Mouse (Mus musculus) heart, embryonic 14.5 days (tissue): ENCODE results near the gene Slc6a3. TPM values are rescaled to one million over a fixed set of nuclear protein-coding genes. Genes with fewer than 3 reads are reported as not detected.
A peak's percentile ranks its signal among the peaks of the same experiment; 100 is the strongest.

Source experiments
- ATAC-seq: fragments of 200-750 bp; cut with Nextera tagmentation; 2 replicates; pipeline ENCODE4 v1.8.0; 2017; ENCODE audit warnings: low read depth, moderate TSS enrichment; ENCODE audit not compliant: insufficient number of reproducible peaks, insufficient read depth, low FRiP score
- H3K27ac ChIP-seq, 2 experiments: fragments of 200-500 bp in 1 of 2; fragments of 300-500 bp in 1 of 2; sonication (generic) in 1 of 2; replicated peaks in 1 of 2; 2 replicates each; pipeline ENCODE4 v1.5.1; 2012 to 2014; ENCODE audit warnings: low read depth in 2 of 2, low read length in 2 of 2, control low read depth in 1 of 2, mild to moderate bottlenecking in 1 of 2, mixed read lengths in 1 of 2; ENCODE audit not compliant: control insufficient read depth in 1 of 2, insufficient read depth in 1 of 2
- H3K27me3 ChIP-seq: fragments of 300-500 bp; sonication (generic); 2 replicates; pipeline ENCODE4 v1.6.1; 2014; ENCODE audit warnings: mild to moderate bottlenecking, low read length, control low read depth; ENCODE audit not compliant: control insufficient read depth, insufficient read depth
- H3K36me3 ChIP-seq: fragments of 300-500 bp; sonication (generic); 2 replicates; pipeline ENCODE4 v1.6.1; 2014; ENCODE audit warnings: mild to moderate bottlenecking, control low read depth, low read length, mixed read lengths; ENCODE audit not compliant: control insufficient read depth, insufficient read depth
- H3K4me1 ChIP-seq, 2 experiments: fragments of 200-500 bp in 1 of 2; fragments of 300-500 bp in 1 of 2; sonication (generic) in 1 of 2; 2 replicates each; pipeline ENCODE4 v1.6.1; 2012 to 2014; ENCODE audit warnings: low read length in 2 of 2, control low read depth in 1 of 2, mixed read lengths in 1 of 2; ENCODE audit not compliant: control insufficient read depth in 2 of 2, insufficient read depth in 2 of 2
- H3K4me2 ChIP-seq: fragments of 300-500 bp; sonication (generic); 2 replicates; pipeline ENCODE4 v1.6.1; 2014; ENCODE audit warnings: mild to moderate bottlenecking, low read length
- H3K4me3 ChIP-seq, 2 experiments: fragments of 200-500 bp in 1 of 2; fragments of 300-500 bp in 1 of 2; sonication (generic) in 1 of 2; 2 replicates each; pipeline ENCODE4 v1.5.1; 2012 to 2014; ENCODE audit warnings: low read length in 2 of 2, mild to moderate bottlenecking in 2 of 2, control low read depth in 1 of 2, low read depth in 1 of 2, moderate library complexity in 1 of 2; ENCODE audit not compliant: control insufficient read depth in 1 of 2, insufficient read depth in 1 of 2
- H3K9ac ChIP-seq: fragments of 300-500 bp; sonication (generic); 2 replicates; pipeline ENCODE4 v1.6.1; 2014; ENCODE audit warnings: mild to moderate bottlenecking, low read length
- H3K9me3 ChIP-seq: fragments of 300-500 bp; sonication (generic); 2 replicates; pipeline ENCODE4 v1.6.1; 2016; ENCODE audit warnings: low read length, control low read depth; ENCODE audit not compliant: control insufficient read depth
- WGBS: fragments of 180-500 bp; shearing (Covaris S2); extraction: QIAGEN DNeasy Blood & Tissue Kit; methylation state at CpG from one replicate; pipeline ENCODE4 v1.1.7; 2014; 5-methylcytosine and 5-hydroxymethylcytosine counted together
- polyA plus RNA-seq: library from polyadenylated mRNA; unstranded; fragments of >200 nt; fragmentation: Nextera tagmentation; extraction: Ambion mirVana; gene quantifications from 2 replicates; pipeline ENCODE4 v1.2.1, GENCODE M21; 2014

Gene Slc6a3
- polyA plus RNA-seq, 1 experiment from 2014 or later, result 0.09 TPM

DNA sequence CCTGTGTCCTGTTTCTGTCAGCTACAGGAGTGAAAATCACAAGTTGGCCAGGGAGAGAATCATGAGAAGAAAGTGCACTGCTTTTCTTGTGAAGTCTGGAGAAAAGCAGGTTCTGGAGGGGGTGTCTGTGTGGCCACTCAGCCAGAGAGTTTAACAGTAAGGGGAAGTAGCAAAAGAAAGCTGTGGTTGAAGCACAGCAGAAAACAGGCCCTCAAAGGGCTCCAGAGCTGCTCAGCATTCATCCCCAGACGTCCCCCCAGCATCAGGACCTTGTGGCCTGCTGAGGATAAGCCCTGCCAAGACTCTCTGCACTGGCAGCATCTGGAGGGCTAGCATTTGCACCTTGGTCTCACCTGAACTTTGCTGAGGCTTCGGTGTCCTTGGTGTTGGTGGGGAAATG lies 56.0 kb downstream of the Slc6a3 start:
- H3K4me1 ChIP-seq, result no peaks in the 10 kb centered on the region
- no peak overlapping the region for H3K27ac ChIP-seq
- H3K4me2 ChIP-seq, result no peak overlapping the region
- no peak for ATAC-seq
- peaks cover 19% of the 10 kb centered on the region; the same call in 1 of the 2 replicates for H3K27me3 ChIP-seq
- H3K9me3 ChIP-seq, result no peaks in the 10 kb centered on the region
- H3K4me3 ChIP-seq, result no peak overlapping the region
- 43% methylated on average over 2 of the region's 2 CpGs for WGBS
- no peaks in the 10 kb centered on the region for H3K36me3 ChIP-seq
- no peak overlapping the region for H3K9ac ChIP-seq

DNA sequence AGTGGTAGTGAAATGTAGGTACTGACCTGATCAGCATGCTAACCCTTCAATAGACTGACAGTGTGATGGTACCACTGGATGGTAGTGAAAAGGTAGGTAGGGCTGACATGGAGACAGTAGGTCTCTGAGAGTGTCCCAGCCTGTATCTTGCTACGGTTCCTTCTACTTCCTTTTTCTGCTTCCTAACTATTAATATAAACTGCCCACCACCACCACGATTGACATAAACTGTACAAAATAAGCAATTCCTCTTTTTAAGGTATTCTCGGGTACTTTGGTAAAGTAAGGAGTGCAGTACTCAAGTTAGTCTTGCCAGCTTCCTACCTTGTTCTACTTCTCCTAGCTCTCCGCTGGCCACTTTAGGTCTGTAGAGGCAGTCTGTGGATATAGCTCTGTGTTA lies 59.7 kb downstream of the Slc6a3 start:
- WGBS, result 67% methylated on average over 4 of the region's 4 CpGs
- Histone ChIP-seq H3K9me3 (no peaks in the 10 kb centered on the region), H3K9ac (no peak overlapping the region), H3K27me3 (peaks cover 19% of the 10 kb centered on the region), H3K4me2 (no peak overlapping the region), H3K27ac (no peak overlapping the region), H3K4me3 (no peak overlapping the region), H3K36me3 (no peaks in the 10 kb centered on the region), H3K4me1 (no peaks in the 10 kb centered on the region)
- ATAC-seq, result no peak

DNA sequence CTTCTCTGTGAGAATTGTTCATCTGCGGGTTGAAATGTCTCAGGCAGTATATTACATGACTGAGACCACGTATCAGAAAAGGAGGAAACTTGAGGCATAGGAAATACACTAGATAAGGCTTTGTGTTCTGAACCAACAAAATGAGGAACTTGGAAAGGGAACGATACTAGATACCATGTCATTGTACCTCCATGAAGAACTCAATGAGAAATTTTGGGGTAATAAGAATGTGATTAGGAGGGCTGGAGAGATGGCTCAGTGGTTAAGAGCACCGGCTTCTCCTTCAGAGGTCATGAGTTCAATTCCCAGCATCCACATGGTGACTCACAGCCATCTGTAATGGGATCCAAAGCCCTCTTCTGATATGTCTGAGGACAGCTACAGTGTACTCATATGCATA lies 63.7 kb downstream of the Slc6a3 start:
- no peak for ATAC-seq
- no peak overlapping the region for H3K4me3 ChIP-seq
- 60% methylated on average over 4 of the region's 4 CpGs for WGBS
- H3K4me2 ChIP-seq, result no peak overlapping the region
- H3K27me3 ChIP-seq, result peaks cover 11% of the 10 kb centered on the region; the same call in 1 of the 2 replicates
- no peak overlapping the region for H3K27ac ChIP-seq
- no peaks in the 10 kb centered on the region for H3K36me3 ChIP-seq
- H3K9me3 ChIP-seq, result no peaks in the 10 kb centered on the region
- no peak overlapping the region for H3K9ac ChIP-seq
- peaks cover 6 to 14% of the 10 kb centered on the region in 2 experiments for H3K4me1 ChIP-seq

DNA sequence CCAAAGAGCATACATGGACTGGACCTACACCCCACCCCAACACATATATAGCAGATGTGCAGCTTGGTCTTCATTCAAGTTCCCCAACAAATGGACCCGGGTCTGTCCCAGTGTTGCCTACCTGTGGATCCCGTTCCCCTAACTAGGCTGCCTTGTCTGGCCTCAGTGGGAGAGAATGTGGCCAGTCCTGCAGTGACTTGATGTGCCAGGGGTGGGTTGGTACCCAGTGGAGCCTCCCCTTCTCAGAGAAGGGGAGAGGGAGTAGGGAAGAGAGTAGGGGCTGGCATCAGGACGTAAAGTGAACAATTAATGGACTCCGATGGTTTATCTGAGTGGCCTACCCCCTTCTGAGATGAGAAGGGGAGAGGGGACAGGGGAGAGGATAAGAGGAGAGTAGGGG lies 66.5 kb downstream of the Slc6a3 start:
- no peak overlapping the region for H3K27ac ChIP-seq
- H3K4me3 ChIP-seq, result peak overlapping the region; percentile 81 to 90
- peaks cover 3% of the 10 kb centered on the region; the same call in 1 of the 2 replicates for H3K27me3 ChIP-seq
- H3K36me3 ChIP-seq, result peaks cover 25% of the 10 kb centered on the region
- H3K9me3 ChIP-seq, result no peaks in the 10 kb centered on the region
- peaks cover 6 to 15% of the 10 kb centered on the region in 2 experiments for H3K4me1 ChIP-seq
- no peak for ATAC-seq
- WGBS, result 62% methylated on average over 4 of the region's 4 CpGs
- peak overlapping the region; percentile 95 for H3K9ac ChIP-seq
- H3K4me2 ChIP-seq, result peak overlapping the region; percentile 95

DNA sequence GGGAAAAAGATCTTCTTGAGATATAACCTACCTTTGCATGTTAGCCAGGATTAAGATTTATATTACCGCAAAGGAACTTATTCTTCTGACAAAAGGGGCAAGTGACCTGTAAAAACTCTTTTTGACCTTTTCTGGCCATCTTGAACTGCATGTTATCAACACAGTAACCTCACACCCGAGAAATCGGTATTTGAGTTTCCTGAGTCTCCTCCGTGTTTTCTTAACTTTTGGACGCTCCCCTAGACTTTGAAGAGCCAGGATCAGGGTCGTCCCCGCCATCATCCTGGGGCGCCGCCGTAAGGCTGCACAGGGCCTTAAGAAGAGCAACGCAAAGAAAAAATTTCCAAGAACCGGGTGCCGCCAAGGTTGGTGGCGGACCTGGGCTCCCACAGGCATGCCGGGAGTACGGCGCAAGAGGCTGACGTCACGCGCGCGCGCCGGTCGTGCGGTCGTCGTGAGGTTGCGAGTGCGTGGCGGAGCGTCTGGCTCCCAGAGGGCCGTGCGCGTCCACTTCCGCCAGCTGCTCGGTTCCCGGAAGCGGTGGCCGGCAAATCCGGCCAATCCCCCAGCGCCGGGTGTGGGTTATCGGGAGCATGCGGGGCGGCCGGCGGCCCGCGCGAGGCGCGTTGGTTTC lies 67.1 kb downstream of the Slc6a3 start, which contains the start of gene Clptm1l:
Gene Clptm1l (plus strand): TSS at position 485 of the 634 bp plus-strand sequence.
- H3K36me3 ChIP-seq, result peaks cover 31% of the 10 kb centered on the region
- H3K9ac ChIP-seq, result peak within 1 kb of the TSS; percentile 95
- under 1% methylated on average over 48 of the region's 53 CpGs for WGBS
- peak; percentile 88 for ATAC-seq
- H3K27ac ChIP-seq, result peak within 1 kb of the TSS; percentile 75 to 83; a peak in 3 of 4 replicates
- H3K27me3 ChIP-seq, result no peaks in the 10 kb centered on the region; the same call in 1 of the 2 replicates
- H3K4me3 ChIP-seq, result peak within 1 kb of the TSS; percentile 81 to 90
- H3K4me2 ChIP-seq, result peak within 1 kb of the TSS; percentile 95
- no peaks in the 10 kb centered on the region for H3K9me3 ChIP-seq
- peaks cover 6 to 15% of the 10 kb centered on the region in 2 experiments for H3K4me1 ChIP-seq

DNA sequence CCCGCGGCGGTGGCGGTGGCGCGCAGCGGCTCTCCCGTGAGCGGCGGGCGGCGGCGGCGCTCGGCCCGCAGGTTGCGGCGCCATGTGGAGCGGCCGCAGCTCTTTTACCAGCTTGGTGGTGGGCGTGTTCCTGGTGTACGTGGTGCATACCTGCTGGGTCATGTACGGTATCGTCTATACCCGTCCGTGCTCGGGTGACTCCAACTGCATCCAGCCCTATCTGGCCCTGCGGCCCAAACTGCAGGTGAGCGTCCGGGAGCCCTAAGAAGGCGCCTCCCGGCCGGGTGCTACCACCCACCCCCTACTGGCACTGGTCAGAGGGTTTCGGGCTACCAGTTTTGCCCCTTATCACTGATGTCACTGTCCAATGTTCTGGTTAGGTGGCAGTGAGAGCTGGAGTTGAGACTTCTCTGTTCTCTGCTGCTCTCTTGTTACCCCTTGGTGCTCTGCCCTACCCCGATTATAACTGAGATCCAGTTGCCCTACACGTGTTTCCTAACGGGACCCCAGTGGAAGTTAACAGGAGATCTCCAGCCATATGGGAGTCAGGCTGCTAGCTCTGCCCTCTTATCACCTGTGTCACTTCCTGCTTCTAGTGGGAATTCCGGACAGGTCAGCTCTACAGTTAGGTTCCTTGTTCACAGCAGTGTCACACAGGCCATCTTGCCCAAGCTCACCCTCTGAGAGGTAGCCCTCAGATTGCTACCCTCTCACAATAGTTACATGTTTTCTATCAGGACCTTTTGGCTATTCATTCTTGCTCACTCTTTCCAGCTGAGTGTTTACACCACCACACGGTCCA lies 67.8 kb downstream of the Slc6a3 start:
- peaks cover 6 to 15% of the 10 kb centered on the region in 2 experiments for H3K4me1 ChIP-seq
- peak overlapping the region; percentile 95 for H3K4me2 ChIP-seq

DNA sequence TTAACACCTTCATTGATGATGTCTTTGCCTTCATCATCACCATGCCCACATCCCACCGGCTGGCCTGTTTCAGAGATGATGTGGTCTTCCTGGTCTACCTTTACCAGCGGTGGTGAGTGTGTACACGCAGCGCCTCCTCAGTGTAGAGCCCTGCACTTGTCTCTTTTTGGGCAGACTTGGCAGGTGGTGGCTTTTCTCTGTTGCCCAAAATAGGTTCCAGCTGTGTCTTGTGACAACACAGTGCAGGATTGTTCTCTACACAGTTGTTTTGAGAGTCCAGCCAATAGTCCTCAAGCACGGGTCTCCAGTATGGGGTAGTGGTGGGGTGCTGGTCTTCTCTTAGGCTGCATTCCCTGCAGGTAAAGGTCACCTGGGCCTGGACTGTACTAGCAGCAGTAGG lies 81.9 kb downstream of the Slc6a3 start:
- Histone ChIP-seq H3K4me1 (no peaks in the 10 kb centered on the region), H3K27ac (no peak overlapping the region), H3K9ac (no peak overlapping the region), H3K4me3 (no peak overlapping the region), H3K27me3 (no peaks in the 10 kb centered on the region), H3K4me2 (no peak overlapping the region), H3K9me3 (no peaks in the 10 kb centered on the region), H3K36me3 (peaks cover 86% of the 10 kb centered on the region)
- WGBS, result 87% methylated on average over 5 of the region's 5 CpGs
- ATAC-seq, result no peak; the same call in 1 of the 2 replicates

More for the DNA sequence above, 67.8 kb downstream of the Slc6a3 start:
- WGBS, result 3% methylated on average over 38 of the region's 39 CpGs
- peak overlapping the region; percentile 81 to 90 for H3K4me3 ChIP-seq
- peak; percentile 69 for ATAC-seq
- no peaks in the 10 kb centered on the region for H3K9me3 ChIP-seq
- H3K27ac ChIP-seq, result peak overlapping the region; percentile 25 to 75; a peak in 3 of 4 replicates
- peak overlapping the region; percentile 95 for H3K9ac ChIP-seq
- H3K27me3 ChIP-seq, result no peaks in the 10 kb centered on the region; the same call in 1 of the 2 replicates
- peaks cover 38% of the 10 kb centered on the region for H3K36me3 ChIP-seq
